Mouse (Mus musculus) heart, postnatal 0 days (tissue): Measurements from ENCODE around the gene Lrch4. TPM values are rescaled to one million over a fixed set of nuclear protein-coding genes. Genes with fewer than 3 reads are reported as not detected.
A peak's percentile ranks its signal among the peaks of the same experiment; 100 is the strongest.

Experiments
- ATAC-seq: fragments of 200-750 bp; cut with Nextera tagmentation; 2 replicates; pipeline ENCODE4 v1.8.0; 2017; ENCODE audit warnings: low read depth, moderate number of reproducible peaks, moderate library complexity; ENCODE audit not compliant: insufficient read depth
- DNase-seq: peaks from one replicate; pipeline ENCODE4 v3.0.0-alpha.2; 2016; ENCODE audit warnings: low spot score
- H3K27ac ChIP-seq: fragments of 300-500 bp; sonication (generic); 2 replicates; pipeline ENCODE4 v1.5.1; 2014; ENCODE audit warnings: low read depth, mild to moderate bottlenecking
- H3K27me3 ChIP-seq: fragments of 300-500 bp; sonication (generic); 2 replicates; pipeline ENCODE4 v1.6.1; 2014; ENCODE audit warnings: low read length, mixed read lengths; ENCODE audit not compliant: control insufficient read depth, insufficient read depth
- H3K36me3 ChIP-seq: fragments of 300-500 bp; sonication (generic); replicated peaks from 2 replicates; pipeline ENCODE4 v1.6.1; 2014; ENCODE audit warnings: low read length, mixed read lengths; ENCODE audit not compliant: control insufficient read depth, insufficient read depth
- H3K4me1 ChIP-seq: fragments of 300-500 bp; sonication (generic); 2 replicates; pipeline ENCODE4 v1.6.1; 2014; ENCODE audit warnings: antibody characterized with exemption; ENCODE audit not compliant: control insufficient read depth, insufficient read depth
- H3K4me2 ChIP-seq: fragments of 300-500 bp; sonication (generic); 2 replicates; pipeline ENCODE4 v1.6.1; 2014; ENCODE audit warnings: low read depth, mild to moderate bottlenecking, low read length, moderate library complexity
- H3K4me3 ChIP-seq: fragments of 300-500 bp; sonication (generic); 2 replicates; pipeline ENCODE4 v1.5.1; 2014; ENCODE audit warnings: low read depth, low read length
- H3K9ac ChIP-seq: fragments of 300-500 bp; sonication (generic); replicated peaks from 2 replicates; pipeline ENCODE4 v1.6.1; 2014; ENCODE audit warnings: low read depth, low read length, mixed read lengths
- H3K9me3 ChIP-seq: fragments of 300-500 bp; sonication (generic); replicated peaks from 2 replicates; pipeline ENCODE4 v1.6.1; 2016; ENCODE audit warnings: low read length; ENCODE audit not compliant: control insufficient read depth
- CTCF ChIP-seq: IDR thresholded peaks from 2 replicates; pipeline ENCODE4 v1.5.1; 2016; ENCODE audit warnings: antibody characterized with exemption, control low read depth, low read depth
- EP300 ChIP-seq: IDR thresholded peaks from 2 replicates; pipeline ENCODE4 v1.6.1; 2016; ENCODE audit warnings: antibody characterized with exemption, low read depth
- WGBS: fragments of 180-500 bp; shearing (Covaris S2); extraction: QIAGEN DNeasy Blood & Tissue Kit; methylation state at CpG from one replicate; pipeline ENCODE4 v1.1.7; 2014; 5-methylcytosine and 5-hydroxymethylcytosine counted together
- polyA plus RNA-seq: library from polyadenylated mRNA; unstranded; fragments of >200 nt; fragmentation: Nextera tagmentation; extraction: Ambion mirVana; gene quantifications from 2 replicates; pipeline ENCODE4 v1.2.1, GENCODE M21; 2015
- total RNA-seq: library from RNA; depleted of rRNA; stranded (reverse); fragments of >200 nt; gene quantifications from 2 replicates; pipeline ENCODE4 v1.2.3, GENCODE M21; 2014; ENCODE audit warnings: low replicate concordance

Gene Lrch4
- total and polyA plus RNA-seq, 2 experiments from 2014 or later = 12.7 to 15.9 TPM

DNA sequence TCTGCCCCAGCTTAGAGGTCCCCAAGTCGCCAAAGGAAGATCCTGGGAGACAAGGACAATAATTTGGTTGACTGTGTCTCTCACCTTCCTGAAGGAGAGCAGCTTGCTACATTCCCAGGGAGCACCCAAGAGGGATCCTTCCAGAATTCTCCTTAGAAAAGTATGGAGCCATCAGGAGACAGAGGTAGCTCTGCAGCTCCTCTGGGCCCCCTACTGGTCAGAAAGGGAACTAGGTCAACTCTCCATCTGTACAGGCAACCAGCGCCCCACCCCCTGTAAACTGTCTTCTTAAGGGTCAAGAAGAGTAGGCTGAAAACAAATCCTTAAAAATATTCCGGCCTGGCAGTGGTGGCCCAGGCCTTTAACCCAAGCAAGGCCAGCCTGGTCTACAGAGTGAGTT is 23.6 kb downstream of the Lrch4 start:
- Histone ChIP-seq H3K36me3 (peaks cover 31% of the 10 kb centered on the region; the same call in 1 of the 2 replicates), H3K27me3 (no peaks in the 10 kb centered on the region), H3K4me2 (no peak overlapping the region), H3K9ac (no peak overlapping the region), H3K4me3 (no peak overlapping the region), H3K27ac (no peak overlapping the region), H3K9me3 (no peaks in the 10 kb centered on the region), H3K4me1 (peaks cover 5% of the 10 kb centered on the region; the same call in 1 of the 2 replicates)
- ATAC-seq = 0 out of 2 replicates have a peak, but pooled peaks have one; percentile 18
- TF ChIP-seq EP300 = no peak
- TF ChIP-seq CTCF = peak; percentile 78
- DNase-seq = peak; percentile 76
- 25% methylated on average over 3 of the region's 3 CpGs for WGBS

- 86% methylated on average over 10 of the region's 10 CpGs for WGBS
Measured at GRCm38 (mm10) chr5:137653366-137653765, 24.4 kb downstream of the Lrch4 start.

GRCm38 (mm10) chr5:137654746-137655145 is 25.8 kb downstream of the Lrch4 start:
- peaks cover 4% of the 10 kb centered on the region; the same call in 1 of the 2 replicates for H3K4me1 ChIP-seq
- no peak overlapping the region for H3K4me2 ChIP-seq
- no peak overlapping the region for H3K4me3 ChIP-seq
- no peaks in the 10 kb centered on the region for H3K9me3 ChIP-seq
- DNase-seq (no peak), ATAC-seq (no peak)
- 61% methylated on average over 6 of the region's 7 CpGs for WGBS
- no peak overlapping the region for H3K27ac ChIP-seq
- TF ChIP-seq EP300 (no peak), CTCF (peak; percentile 56)
- H3K9ac ChIP-seq = no peak overlapping the region
- no peaks in the 10 kb centered on the region for H3K27me3 ChIP-seq
- H3K36me3 ChIP-seq = peaks cover 35% of the 10 kb centered on the region

More at GRCm38 (mm10) chr5:137653366-137653765, 24.4 kb downstream of the Lrch4 start:
- Histone ChIP-seq H3K27me3 (no peaks in the 10 kb centered on the region), H3K9me3 (no peaks in the 10 kb centered on the region), H3K36me3 (peaks cover 31% of the 10 kb centered on the region; the same call in 1 of the 2 replicates), H3K4me1 (peaks cover 5% of the 10 kb centered on the region; the same call in 1 of the 2 replicates), H3K9ac (no peak overlapping the region), H3K27ac (no peak overlapping the region), H3K4me3 (no peak overlapping the region), H3K4me2 (no peak overlapping the region)
- ATAC-seq (no peak), DNase-seq (no peak)
- no peak for TF ChIP-seq EP300
- no peak for TF ChIP-seq CTCF

- Histone ChIP-seq H3K4me2 (no peak overlapping the region), H3K9me3 (no peaks in the 10 kb centered on the region), H3K27ac (0 out of 2 replicates have a peak overlapping the region, but pooled peaks have one; percentile 47), H3K36me3 (peaks cover 37% of the 10 kb centered on the region), H3K9ac (no peak overlapping the region), H3K27me3 (no peaks in the 10 kb centered on the region), H3K4me1 (no peaks in the 10 kb centered on the region), H3K4me3 (no peak overlapping the region)
- peak; percentile 86 for TF ChIP-seq CTCF
- TF ChIP-seq EP300 = peak; percentile 61; the same call in 1 of the 2 replicates
- WGBS = 26% methylated on average over 6 of the region's 6 CpGs
- DNase-seq (peak; percentile 78), ATAC-seq (peak; percentile 69)
Measured at GRCm38 (mm10) chr5:137656977-137657376, 28.1 kb downstream of the Lrch4 start.

DNA sequence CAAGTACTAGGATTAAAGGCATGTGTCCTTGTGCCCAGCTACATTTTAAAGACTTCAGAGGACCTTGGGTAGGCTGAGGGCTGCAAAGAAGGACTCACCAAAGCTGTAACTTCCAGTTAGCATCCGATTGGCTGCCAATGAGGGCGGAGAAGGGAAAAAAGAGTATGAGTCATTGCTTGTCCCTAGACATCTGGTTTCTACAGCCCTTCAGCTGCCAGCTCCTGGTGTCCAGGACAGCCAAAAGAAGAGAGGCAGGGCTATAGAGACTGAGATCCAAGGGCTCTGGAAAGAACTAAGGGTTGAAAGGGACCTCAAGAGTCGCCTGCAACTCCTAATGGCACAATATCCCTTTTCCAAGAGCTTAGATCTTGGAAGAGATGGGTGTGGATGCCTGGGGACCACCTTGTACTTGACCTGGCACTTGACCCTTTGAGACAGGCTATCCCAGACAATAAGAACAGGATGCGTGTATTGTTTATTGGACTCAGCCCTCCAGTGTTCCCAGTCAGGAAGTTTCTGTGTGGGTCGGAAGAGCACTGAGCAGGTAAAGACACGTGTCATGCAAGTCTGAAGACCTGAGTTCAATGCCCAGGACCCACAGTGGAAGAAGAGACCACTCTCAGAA is 31.3 kb downstream of the Lrch4 start:
- peak; percentile 72 for ATAC-seq
- peak overlapping the region; percentile 68 for H3K27ac ChIP-seq
- peaks cover 41% of the 10 kb centered on the region for H3K36me3 ChIP-seq
- H3K4me3 ChIP-seq = no peak overlapping the region
- no peaks in the 10 kb centered on the region for H3K27me3 ChIP-seq
- H3K9ac ChIP-seq = no peak overlapping the region
- no peak overlapping the region for H3K4me2 ChIP-seq
- no peaks in the 10 kb centered on the region for H3K9me3 ChIP-seq
- no peaks in the 10 kb centered on the region for H3K4me1 ChIP-seq
- 73% methylated on average over 6 of the region's 6 CpGs for WGBS
- DNase-seq = peak; percentile 76
- TF ChIP-seq CTCF (no peak), EP300 (peak; percentile 80)

DNA sequence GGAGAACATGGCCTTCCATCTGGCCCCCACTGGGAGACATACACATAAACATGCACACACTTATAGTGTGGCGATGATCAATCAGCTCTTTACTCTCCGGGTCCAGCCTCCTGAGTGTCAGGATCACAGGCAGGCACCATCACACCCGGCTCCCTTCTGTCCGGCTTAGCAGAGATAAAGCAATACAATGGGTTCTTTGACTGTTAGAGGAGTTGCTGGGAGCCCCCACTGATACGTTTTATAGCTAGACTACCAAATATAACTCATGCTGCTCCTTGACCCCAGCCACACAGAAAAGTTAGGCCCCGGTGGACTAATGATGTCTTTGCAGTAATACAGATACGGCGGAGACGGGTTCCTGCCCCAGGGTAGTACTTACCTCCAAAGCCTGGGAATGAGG is 34.1 kb downstream of the Lrch4 start:
- Histone ChIP-seq H3K9me3 (no peaks in the 10 kb centered on the region), H3K4me2 (no peak overlapping the region), H3K36me3 (peaks cover 58% of the 10 kb centered on the region), H3K27me3 (no peaks in the 10 kb centered on the region), H3K9ac (no peak overlapping the region), H3K4me3 (no peak overlapping the region), H3K4me1 (no peaks in the 10 kb centered on the region), H3K27ac (no peak overlapping the region)
- no peak for DNase-seq
- ATAC-seq = no peak
- no peak for TF ChIP-seq CTCF
- no peak for TF ChIP-seq EP300
- WGBS = 67% methylated on average over 9 of the region's 9 CpGs
